Mouse (Mus musculus): ENCODE measurements around the gene Ctnnd2. TPM values are rescaled to one million over a fixed set of nuclear protein-coding genes. Genes with fewer than 3 reads are reported as not detected.

Gene Ctnnd2
- polyA plus RNA-seq, 1 experiment from 2014 or later, result 0.85 TPM

DNA sequence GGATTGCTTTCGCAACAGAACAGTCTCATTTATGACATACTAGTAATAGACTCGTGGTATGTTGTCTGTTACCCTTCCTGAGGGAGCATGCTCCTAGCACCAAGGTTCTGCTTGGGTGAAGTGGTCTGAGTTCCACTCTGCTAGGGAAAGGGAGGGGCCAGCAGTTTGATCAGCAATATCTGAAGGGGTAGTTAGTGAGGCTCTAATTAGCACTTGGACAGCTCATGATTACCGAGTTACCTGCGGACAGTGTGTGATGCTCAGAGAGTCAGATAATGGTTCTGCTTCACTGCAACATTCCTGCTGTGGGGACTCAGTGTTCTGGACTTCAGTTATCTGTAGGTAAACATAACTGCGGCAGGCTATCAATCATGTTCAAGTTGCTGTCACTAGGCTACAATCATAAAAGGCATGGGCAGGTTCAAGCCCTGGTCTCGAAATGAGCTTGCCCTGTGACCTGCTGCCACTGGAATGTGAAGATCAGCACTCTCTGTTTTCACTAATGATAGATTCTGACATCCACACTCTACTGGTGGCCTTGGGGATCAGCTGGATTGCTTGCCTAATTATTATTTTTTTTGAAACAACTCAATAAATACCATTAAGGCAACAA is 166.3 kb downstream of the Ctnnd2 start:
- 57% methylated on average over 6 of the region's 6 CpGs for WGBS
- Histone ChIP-seq H3K36me3 (ENCODE audit: control insufficient read depth, insufficient read depth, low read length) (no peaks in the 10 kb centered on the region), H3K27me3 (replicated peaks; ENCODE audit: control insufficient read depth, insufficient read depth, low read length) (no peaks in the 10 kb centered on the region), H3K9me3 (ENCODE audit: control insufficient read depth, low read length) (no peaks in the 10 kb centered on the region), H3K4me3 (ENCODE audit: low read depth, low read length) (no peak overlapping the region), H3K27ac (ENCODE audit: low read depth, low read length) (no peak overlapping the region), H3K4me1 (replicated peaks; ENCODE audit: control insufficient read depth, insufficient read depth, low read length) (no peaks in the 10 kb centered on the region), H3K9ac (ENCODE audit: low read depth, low read length) (no peak overlapping the region), H3K4me2 (no peak overlapping the region)
- DNase-seq (ENCODE audit: low spot score) (no peak), ATAC-seq (replicated peaks; ENCODE audit: low FRiP score) (no peak)

DNA sequence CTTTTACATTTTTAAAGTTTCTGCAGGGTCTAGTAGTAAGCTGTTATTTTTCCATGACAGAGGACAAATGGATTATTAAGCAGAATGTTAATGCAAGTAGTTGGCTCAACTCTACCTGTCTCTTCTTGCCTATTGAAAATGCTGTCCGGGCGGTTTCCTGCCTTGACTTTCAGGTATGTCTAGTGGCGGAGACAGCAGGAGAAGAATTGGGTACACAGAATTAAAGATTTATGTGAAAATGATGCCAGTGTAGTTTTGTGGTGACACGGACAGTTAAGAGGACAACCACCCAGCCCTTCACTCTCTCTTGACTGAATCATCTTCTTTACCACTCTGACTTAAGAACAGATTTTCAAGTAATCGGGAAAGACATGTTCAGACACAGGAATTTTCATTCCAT is 173.4 kb downstream of the Ctnnd2 start:
- no peak overlapping the region for H3K4me2 ChIP-seq
- no peak overlapping the region for H3K9ac ChIP-seq (ENCODE audit: low read depth, low read length)
- no peaks in the 10 kb centered on the region for H3K36me3 ChIP-seq (ENCODE audit: control insufficient read depth, insufficient read depth, low read length)
- H3K4me3 ChIP-seq (ENCODE audit: low read depth, low read length), result no peak overlapping the region
- no peaks in the 10 kb centered on the region for H3K9me3 ChIP-seq (ENCODE audit: control insufficient read depth, low read length)
- DNase-seq (ENCODE audit: low spot score) (no peak), ATAC-seq (replicated peaks; ENCODE audit: low FRiP score) (no peak)
- 84% methylated on average over 5 of the region's 5 CpGs for WGBS
- H3K27ac ChIP-seq (ENCODE audit: low read depth, low read length), result no peak overlapping the region
- H3K27me3 ChIP-seq (replicated peaks; ENCODE audit: control insufficient read depth, insufficient read depth, low read length), result no peaks in the 10 kb centered on the region
- no peaks in the 10 kb centered on the region for H3K4me1 ChIP-seq (replicated peaks; ENCODE audit: control insufficient read depth, insufficient read depth, low read length)

DNA sequence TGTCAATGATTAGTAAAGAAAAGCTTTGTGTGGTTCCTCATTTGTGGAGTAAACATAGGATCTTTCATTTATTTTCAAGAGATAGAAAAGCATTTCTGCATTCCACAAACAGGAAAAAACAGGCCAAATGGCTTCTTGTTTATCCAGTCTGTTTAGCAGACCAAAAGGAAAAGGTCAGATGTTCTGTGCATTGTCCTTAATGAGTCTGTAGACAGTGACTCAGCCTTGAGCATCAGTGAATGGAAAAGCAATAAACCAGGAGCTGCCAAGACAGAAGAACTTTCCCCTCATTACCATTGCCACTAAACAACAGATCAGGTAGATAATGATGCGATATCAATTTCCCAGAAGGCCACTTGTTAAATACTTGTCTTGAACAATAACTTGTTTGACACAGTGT is 192.1 kb downstream of the Ctnnd2 start:
- no peak for DNase-seq (ENCODE audit: low spot score)
- no peak overlapping the region for H3K4me3 ChIP-seq (ENCODE audit: low read depth, low read length)
- WGBS, result 83% methylated on average over 1 of the region's 1 CpGs

DNA sequence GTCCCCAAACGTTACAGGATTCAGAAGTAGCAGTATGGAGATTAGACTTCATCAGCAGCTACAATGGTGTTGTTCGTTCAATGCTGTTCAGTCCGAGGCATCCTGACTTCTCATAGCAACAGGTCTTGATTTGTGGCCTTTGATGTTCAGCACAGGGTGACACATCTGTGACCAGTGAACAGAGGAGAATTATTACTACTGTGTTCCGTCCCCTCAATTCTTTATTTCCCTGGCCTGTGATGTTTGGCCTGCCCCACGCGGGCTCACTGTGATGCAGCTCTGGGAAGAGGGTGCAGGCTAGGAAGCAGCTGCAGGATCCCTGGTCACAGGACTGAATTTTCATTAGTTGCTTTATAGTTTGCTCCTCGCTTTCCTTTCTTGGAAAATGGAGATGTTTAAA is 197.6 kb downstream of the Ctnnd2 start:
- no peak for ATAC-seq (replicated peaks; ENCODE audit: low FRiP score)
- Histone ChIP-seq H3K27ac (ENCODE audit: low read depth, low read length) (no peak overlapping the region), H3K9ac (ENCODE audit: low read depth, low read length) (no peak overlapping the region), H3K9me3 (ENCODE audit: control insufficient read depth, low read length) (no peaks in the 10 kb centered on the region), H3K4me2 (no peak overlapping the region), H3K4me1 (replicated peaks; ENCODE audit: control insufficient read depth, insufficient read depth, low read length) (no peaks in the 10 kb centered on the region), H3K4me3 (ENCODE audit: low read depth, low read length) (no peak overlapping the region), H3K27me3 (replicated peaks; ENCODE audit: control insufficient read depth, insufficient read depth, low read length) (no peaks in the 10 kb centered on the region), H3K36me3 (ENCODE audit: control insufficient read depth, insufficient read depth, low read length) (no peaks in the 10 kb centered on the region)
- 79% methylated on average over 7 of the region's 7 CpGs for WGBS
- no peak for DNase-seq (ENCODE audit: low spot score)

More for the DNA sequence above, 192.1 kb downstream of the Ctnnd2 start:
- Histone ChIP-seq H3K4me1 (replicated peaks; ENCODE audit: control insufficient read depth, insufficient read depth, low read length) (no peaks in the 10 kb centered on the region), H3K27me3 (replicated peaks; ENCODE audit: control insufficient read depth, insufficient read depth, low read length) (no peaks in the 10 kb centered on the region), H3K27ac (ENCODE audit: low read depth, low read length) (no peak overlapping the region), H3K36me3 (ENCODE audit: control insufficient read depth, insufficient read depth, low read length) (no peaks in the 10 kb centered on the region), H3K9me3 (ENCODE audit: control insufficient read depth, low read length) (no peaks in the 10 kb centered on the region), H3K4me2 (no peak overlapping the region), H3K9ac (ENCODE audit: low read depth, low read length) (no peak overlapping the region)
- no peak for ATAC-seq (replicated peaks; ENCODE audit: low FRiP score)

DNA sequence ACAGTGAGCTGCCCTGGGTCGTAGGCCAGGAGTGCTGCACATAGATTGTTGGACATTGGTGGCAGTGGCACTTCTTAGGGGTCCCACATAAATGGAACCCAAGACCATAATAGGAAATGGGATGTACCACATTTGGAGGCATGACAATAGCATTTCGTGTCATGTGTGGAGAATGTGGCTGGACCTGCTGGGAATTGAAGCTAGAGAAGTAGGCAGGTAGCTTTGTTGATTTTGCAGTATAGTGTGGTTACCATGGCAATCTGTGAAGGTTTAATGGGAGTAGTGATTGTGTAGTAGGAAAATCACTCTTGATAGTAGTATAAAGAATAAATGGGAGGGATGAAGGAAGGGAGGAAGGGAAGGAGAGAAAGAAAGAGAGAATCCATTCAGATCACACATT is 198.8 kb downstream of the Ctnnd2 start:
- no peak overlapping the region for H3K9ac ChIP-seq (ENCODE audit: low read depth, low read length)
- no peak overlapping the region for H3K4me2 ChIP-seq
- H3K4me3 ChIP-seq (ENCODE audit: low read depth, low read length), result no peak overlapping the region
- H3K9me3 ChIP-seq (ENCODE audit: control insufficient read depth, low read length), result no peaks in the 10 kb centered on the region
- no peak for DNase-seq (ENCODE audit: low spot score)
- H3K4me1 ChIP-seq (replicated peaks; ENCODE audit: control insufficient read depth, insufficient read depth, low read length), result no peaks in the 10 kb centered on the region
- ATAC-seq (replicated peaks; ENCODE audit: low FRiP score), result no peak
- no peaks in the 10 kb centered on the region for H3K27me3 ChIP-seq (replicated peaks; ENCODE audit: control insufficient read depth, insufficient read depth, low read length)
- no peak overlapping the region for H3K27ac ChIP-seq (ENCODE audit: low read depth, low read length)
- H3K36me3 ChIP-seq (ENCODE audit: control insufficient read depth, insufficient read depth, low read length), result no peaks in the 10 kb centered on the region
- WGBS, result 79% methylated on average over 2 of the region's 2 CpGs

DNA sequence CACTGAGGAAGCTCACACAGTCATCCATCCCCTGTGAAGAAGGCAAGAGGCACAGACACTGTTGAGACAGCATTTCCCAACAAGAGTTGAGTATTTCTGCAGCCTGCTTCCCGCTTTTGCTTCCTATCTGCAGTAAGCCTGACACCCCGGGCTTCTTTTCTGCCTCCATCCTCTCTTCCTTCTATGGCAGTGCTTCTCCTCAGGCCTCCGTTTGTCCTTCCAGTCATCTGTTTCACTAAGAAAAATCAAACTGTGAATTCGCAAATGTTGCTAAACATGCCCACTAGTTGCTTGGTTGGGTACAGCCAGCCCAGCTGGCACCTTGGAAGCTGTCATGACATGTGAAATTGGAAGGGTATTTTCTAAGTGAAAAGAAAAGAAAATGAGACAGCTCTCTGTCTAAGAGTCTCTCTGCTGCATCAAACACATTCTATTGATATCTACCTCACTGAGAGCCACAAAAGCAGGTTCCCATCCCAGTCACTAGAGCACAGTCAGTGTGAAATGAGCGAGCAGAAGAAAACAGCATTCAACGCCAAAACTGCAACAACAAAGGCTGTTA is 201.3 kb downstream of the Ctnnd2 start:
- Histone ChIP-seq H3K4me2 (no peak overlapping the region), H3K4me1 (replicated peaks; ENCODE audit: control insufficient read depth, insufficient read depth, low read length) (no peaks in the 10 kb centered on the region), H3K36me3 (ENCODE audit: control insufficient read depth, insufficient read depth, low read length) (no peaks in the 10 kb centered on the region), H3K27ac (ENCODE audit: low read depth, low read length) (no peak overlapping the region), H3K9ac (ENCODE audit: low read depth, low read length) (no peak overlapping the region), H3K9me3 (ENCODE audit: control insufficient read depth, low read length) (no peaks in the 10 kb centered on the region), H3K4me3 (ENCODE audit: low read depth, low read length) (no peak overlapping the region), H3K27me3 (replicated peaks; ENCODE audit: control insufficient read depth, insufficient read depth, low read length) (no peaks in the 10 kb centered on the region)
- no peak for DNase-seq (ENCODE audit: low spot score)
- ATAC-seq (replicated peaks; ENCODE audit: low FRiP score), result no peak
- 80% methylated on average over 6 of the region's 6 CpGs for WGBS

DNA sequence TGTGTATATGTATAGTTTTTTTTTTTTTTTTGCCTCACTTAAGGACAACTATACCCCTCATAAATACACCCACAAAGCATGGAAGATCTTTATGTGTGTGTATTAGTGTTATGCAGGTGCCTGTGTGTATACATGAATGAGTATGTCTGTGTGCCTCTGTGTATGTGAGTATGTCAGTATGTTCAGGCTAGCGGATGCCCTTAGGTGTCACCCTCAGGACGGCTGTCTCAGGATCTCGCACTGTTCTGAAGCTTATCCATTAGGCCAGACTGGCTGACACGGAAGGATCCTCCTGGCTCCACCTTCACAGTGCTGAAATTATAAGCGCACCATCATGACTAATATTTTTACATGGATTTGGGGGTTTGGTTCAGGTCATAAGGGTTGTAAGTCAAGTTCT is 202.5 kb downstream of the Ctnnd2 start:
- H3K4me1 ChIP-seq (replicated peaks; ENCODE audit: control insufficient read depth, insufficient read depth, low read length), result no peaks in the 10 kb centered on the region
- 78% methylated on average over 5 of the region's 5 CpGs for WGBS
- no peak overlapping the region for H3K4me3 ChIP-seq (ENCODE audit: low read depth, low read length)
- no peak overlapping the region for H3K9ac ChIP-seq (ENCODE audit: low read depth, low read length)
- no peaks in the 10 kb centered on the region for H3K36me3 ChIP-seq (ENCODE audit: control insufficient read depth, insufficient read depth, low read length)
- H3K9me3 ChIP-seq (ENCODE audit: control insufficient read depth, low read length), result no peaks in the 10 kb centered on the region
- no peak overlapping the region for H3K27ac ChIP-seq (ENCODE audit: low read depth, low read length)
- no peak for DNase-seq (ENCODE audit: low spot score)
- H3K27me3 ChIP-seq (replicated peaks; ENCODE audit: control insufficient read depth, insufficient read depth, low read length), result no peaks in the 10 kb centered on the region
- no peak overlapping the region for H3K4me2 ChIP-seq
- no peak for ATAC-seq (replicated peaks; ENCODE audit: low FRiP score)

DNA sequence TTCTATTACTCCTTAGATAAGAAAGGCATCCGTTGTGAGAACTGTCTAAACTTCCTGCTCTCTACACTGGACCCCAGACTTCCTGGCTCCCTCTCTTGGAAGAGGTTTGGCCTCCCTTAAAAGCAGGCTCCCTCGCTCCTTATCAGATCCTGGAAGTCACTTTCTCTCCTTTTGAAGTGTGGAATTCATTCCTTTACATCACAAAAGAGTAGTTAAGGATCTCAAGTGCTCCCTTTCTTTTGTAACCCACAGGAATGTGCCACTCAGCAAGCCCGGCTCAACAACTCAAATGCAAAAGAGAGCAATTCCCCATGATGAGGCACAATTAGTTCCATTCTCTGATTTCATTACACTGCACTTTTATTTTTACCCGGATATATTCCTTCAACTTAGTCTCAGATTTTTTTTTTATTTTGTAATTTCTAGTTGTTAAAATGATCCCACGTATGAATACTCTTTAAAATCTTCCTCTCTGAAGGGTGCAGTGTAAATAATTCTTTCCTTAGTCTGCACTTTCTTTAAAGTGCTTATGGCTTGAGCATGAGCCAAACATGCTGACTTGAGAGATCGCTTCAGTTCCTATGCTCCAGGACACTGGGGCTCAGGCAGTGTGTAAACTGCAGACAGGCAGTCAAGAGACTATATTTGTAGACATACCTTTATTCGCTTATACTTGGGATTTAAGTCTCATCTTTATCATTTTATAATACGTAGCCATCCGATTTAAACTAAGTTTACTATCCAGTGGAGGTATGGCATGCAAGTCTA is 210.9 kb downstream of the Ctnnd2 start:
- Histone ChIP-seq H3K36me3 (ENCODE audit: control insufficient read depth, insufficient read depth, low read length) (no peaks in the 10 kb centered on the region), H3K9me3 (ENCODE audit: control insufficient read depth, low read length) (no peaks in the 10 kb centered on the region), H3K9ac (ENCODE audit: low read depth, low read length) (no peak overlapping the region), H3K27ac (ENCODE audit: low read depth, low read length) (no peak overlapping the region), H3K27me3 (replicated peaks; ENCODE audit: control insufficient read depth, insufficient read depth, low read length) (no peaks in the 10 kb centered on the region), H3K4me3 (ENCODE audit: low read depth, low read length) (no peak overlapping the region), H3K4me1 (replicated peaks; ENCODE audit: control insufficient read depth, insufficient read depth, low read length) (no peaks in the 10 kb centered on the region), H3K4me2 (no peak overlapping the region)
- no peak for DNase-seq (ENCODE audit: low spot score)
- ATAC-seq (replicated peaks; ENCODE audit: low FRiP score), result no peak
- whole genome bisulfite sequencing, result 31% methylated on average over 9 of the region's 9 CpGs

DNA sequence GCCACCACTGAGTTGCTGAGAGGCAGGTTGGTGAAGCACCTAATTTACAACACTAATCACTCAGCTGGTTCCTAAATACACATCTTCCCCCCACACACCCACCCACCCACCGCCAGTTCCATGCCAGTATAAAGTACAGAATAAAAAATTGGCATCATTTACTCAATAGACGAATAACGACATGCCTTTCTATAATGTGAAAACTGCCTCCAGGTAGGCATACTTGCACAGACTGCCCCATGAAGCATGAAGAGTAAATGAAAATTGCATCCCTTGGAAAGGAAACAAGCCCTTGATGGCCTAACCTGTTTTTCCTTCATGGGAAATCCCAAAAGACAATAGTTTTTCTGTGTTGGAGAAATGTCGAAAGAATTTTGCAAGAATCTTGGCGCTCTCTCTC is 212.0 kb downstream of the Ctnnd2 start:
- Histone ChIP-seq H3K4me1 (replicated peaks; ENCODE audit: control insufficient read depth, insufficient read depth, low read length) (no peaks in the 10 kb centered on the region), H3K9ac (ENCODE audit: low read depth, low read length) (no peak overlapping the region), H3K27ac (ENCODE audit: low read depth, low read length) (no peak overlapping the region), H3K4me3 (ENCODE audit: low read depth, low read length) (no peak overlapping the region), H3K27me3 (replicated peaks; ENCODE audit: control insufficient read depth, insufficient read depth, low read length) (no peaks in the 10 kb centered on the region), H3K36me3 (ENCODE audit: control insufficient read depth, insufficient read depth, low read length) (no peaks in the 10 kb centered on the region), H3K4me2 (no peak overlapping the region), H3K9me3 (ENCODE audit: control insufficient read depth, low read length) (no peaks in the 10 kb centered on the region)
- ATAC-seq (replicated peaks; ENCODE audit: low FRiP score) (no peak), DNase-seq (ENCODE audit: low spot score) (no peak)
- WGBS, result 84% methylated on average over 5 of the region's 5 CpGs
